Mouse (Mus musculus) frontal cortex, postnatal 36 days (tissue): ENCODE data around the gene Olfr945.

ENCODE experiments used
- DNase-seq, 2 experiments: peaks; one replicate each; pipeline ENCODE4 v3.0.0; 2022; ENCODE audit warnings: low spot score in 2 of 2

The Olfr945 gene

DNA sequence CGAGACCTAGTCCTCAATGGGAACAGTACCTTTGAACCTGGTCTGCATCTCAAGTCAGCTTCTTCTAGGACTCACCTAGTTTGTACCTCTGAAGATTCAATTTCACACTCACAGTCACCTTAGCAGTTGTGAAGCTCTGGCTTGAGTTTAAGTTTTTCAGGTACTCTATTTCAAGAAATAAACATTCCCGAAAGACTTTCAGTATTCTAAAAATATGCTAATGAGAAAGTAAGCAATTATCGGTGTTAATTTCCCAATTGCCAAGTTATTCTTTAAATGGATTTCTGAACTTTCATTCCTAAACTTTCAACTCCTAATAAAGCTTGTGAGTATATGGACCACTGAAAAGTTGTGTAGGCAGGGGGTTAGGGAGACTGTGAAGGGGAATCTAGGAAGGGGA is at the start of gene Olfr945:
Olfr945 (minus strand) TSS at position 101 of the 400 bp plus-strand sequence.
- no peak for DNase-seq

DNA sequence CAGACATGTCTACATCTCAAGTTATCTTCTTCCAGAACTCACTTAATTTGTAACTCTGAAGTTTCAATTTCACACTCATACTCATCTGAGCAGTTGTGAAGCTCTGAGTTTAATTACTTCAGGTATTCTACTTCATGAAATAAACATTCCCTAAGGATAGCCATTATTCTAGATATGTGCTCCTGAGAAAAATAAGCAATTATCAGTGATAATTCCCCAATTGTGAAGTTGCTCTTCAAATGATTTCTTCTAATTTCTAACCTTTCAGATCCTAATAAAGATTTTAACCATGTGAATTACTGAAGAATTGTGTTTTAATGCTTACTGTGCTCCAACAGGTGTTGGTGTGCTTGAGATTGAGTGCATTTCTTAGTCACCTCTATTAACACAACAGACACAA is 49.3 kb upstream of the Olfr945 start, which contains the start of gene Olfr948:
Olfr948 (minus strand) TSS at position 101 of the 400 bp plus-strand sequence.
- DNase-seq = no peak

DNA sequence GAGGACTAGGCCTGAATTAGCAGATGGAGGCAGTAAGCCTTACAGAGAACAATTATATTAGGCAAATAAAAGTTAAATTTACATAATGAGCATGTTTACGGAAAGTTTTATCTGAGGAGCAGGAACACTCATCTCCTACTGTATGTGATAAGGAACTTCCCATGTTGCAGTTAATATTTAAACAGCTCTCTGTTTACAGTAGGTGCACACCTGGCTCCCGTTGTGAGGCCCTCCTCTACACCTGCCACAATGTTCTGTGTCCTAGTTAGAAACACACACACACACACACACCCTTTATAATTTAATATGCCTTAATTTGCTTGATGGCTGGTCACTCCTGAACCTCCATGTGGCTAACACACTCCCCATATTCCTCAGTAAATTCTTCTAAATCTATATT is 10.5 kb upstream of the Olfr945 start:
- no peak for DNase-seq

DNA sequence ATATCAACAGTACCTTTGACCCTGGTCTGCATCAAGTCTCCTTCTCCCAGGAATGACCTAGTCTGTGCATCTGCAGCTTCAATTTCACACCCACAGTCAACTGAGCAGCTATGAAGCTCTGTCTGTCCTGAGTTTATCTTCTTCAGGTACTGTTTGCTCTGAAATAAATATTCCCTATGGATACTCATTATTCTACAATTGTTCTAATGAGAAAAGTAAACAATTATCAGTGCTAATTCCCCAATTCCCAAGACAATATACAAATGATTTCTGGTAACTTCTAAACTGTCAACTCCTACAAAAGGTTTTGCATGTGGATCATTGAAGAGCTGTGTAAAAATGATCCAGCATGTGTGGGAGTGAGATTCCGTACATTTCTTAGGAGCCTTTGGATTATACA is 26.7 kb downstream of the Olfr945 start, which contains the start of gene Olfr1537:
Olfr1537 (minus strand) TSS at position 101 of the 400 bp plus-strand sequence.
- no peak for DNase-seq
